Mouse (Mus musculus) MEL (cell line): ENCODE data around the gene Katnb1.

Experiments used
- CTCF ChIP-seq, 3 experiments: IDR thresholded peaks in 2 of 3; conservative IDR thresholded peaks in 1 of 3; 2 replicates each; pipeline ENCODE4 v1.5.1; 2011 to 2012; ENCODE audit warnings: low read length in 3 of 3, low read depth in 2 of 3, mild to moderate bottlenecking in 2 of 3, improper control_type of control experiment in 1 of 3, inconsistent platforms in 1 of 3, mixed read lengths in 1 of 3, moderate library complexity in 1 of 3; ENCODE audit not compliant: control insufficient read depth in 1 of 3, insufficient read depth in 1 of 3, poor library complexity in 1 of 3, severe bottlenecking in 1 of 3
- ETS1 ChIP-seq: IDR thresholded peaks from 2 replicates; pipeline ENCODE4 v1.6.1; 2012; ENCODE audit warnings: low read depth, mild to moderate bottlenecking, inconsistent platforms, low read length, improper control_type of control experiment, moderate library complexity
- HCFC1 ChIP-seq: IDR thresholded peaks from 2 replicates; pipeline ENCODE4 v1.6.1; 2012; ENCODE audit warnings: low read depth, mild to moderate bottlenecking, inconsistent platforms, low read length, improper control_type of control experiment, moderate library complexity
- MAFK ChIP-seq: IDR thresholded peaks from 2 replicates; pipeline ENCODE4 v1.6.1; 2011; ENCODE audit warnings: low read depth, mild to moderate bottlenecking, low read length, improper control_type of control experiment, borderline replicate concordance
- MAZ ChIP-seq: IDR thresholded peaks from 2 replicates; pipeline ENCODE4 v1.6.1; 2012; ENCODE audit warnings: low read depth, mild to moderate bottlenecking, inconsistent platforms, low read length, improper control_type of control experiment
- ZC3H11A ChIP-seq: IDR thresholded peaks from 2 replicates; pipeline ENCODE4 v1.6.1; 2012; ENCODE audit warnings: low read depth, mild to moderate bottlenecking, inconsistent platforms, low read length, improper control_type of control experiment
- ZNF384 ChIP-seq: IDR thresholded peaks from 2 replicates; pipeline ENCODE4 v1.6.1; 2012; ENCODE audit warnings: low read depth, mild to moderate bottlenecking, inconsistent platforms, low read length, improper control_type of control experiment

GRCm38 (mm10) chr8:95044811-95045210, 36.2 kb upstream of the Katnb1 start:
- TF ChIP-seq CTCF (IDR thresholded peaks at IDR 0.05 in 2 of 3, conservative IDR thresholded peaks at IDR 0.05 in 1 of 3; ENCODE audit: control insufficient read depth in 1 of 3, insufficient read depth in 1 of 3, low read depth in 2 of 3, low read length in 3 of 3, poor library complexity in 1 of 3, severe bottlenecking in 1 of 3) (no peak), ETS1 (no peak), MAFK (no peak), MAZ (no peak), ZNF384 (no peak), ZC3H11A (no peak), HCFC1 (no peak)
